Mouse (Mus musculus) neutrophil, adult 5-6 weeks (primary cell): ENCODE measurements around the gene Cacna2d1. TPM values are rescaled to one million over a fixed set of nuclear protein-coding genes. Genes with fewer than 3 reads are reported as not detected.

Source experiments
- ATAC-seq: fragments of 151-379, 151-347 bp; 2 replicates; pipeline ENCODE4 v1.8.0; 2017; ENCODE audit warnings: mild to moderate bottlenecking, moderate TSS enrichment; ENCODE audit not compliant: insufficient number of reproducible peaks, poor library complexity, low FRiP score, severe bottlenecking; ENCODE audit errors: extremely low read depth
- total RNA-seq: library from RNA; stranded (forward); fragments of 200-1000 nt; gene quantifications from 2 replicates; pipeline ENCODE4 v1.2.3, GENCODE M21; 2017

Cacna2d1 gene
- 0.12 TPM in 1 of 2 replicates, not detected in the other for total RNA-seq

- no peak for ATAC-seq
Observed at GRCm38 (mm10) chr5:15934376-15935233, at the start of gene Cacna2d1. TSS of gene Cacna2d1 (plus strand) at chr5:15934691.

- ATAC-seq = no peak
Observed at GRCm38 (mm10) chr5:15895098-15895497, 39.4 kb upstream of the Cacna2d1 start.

- no peak for ATAC-seq
Observed at GRCm38 (mm10) chr5:15896706-15897105, 37.8 kb upstream of the Cacna2d1 start.

GRCm38 (mm10) chr5:15906446-15906845 is 28.0 kb upstream of the Cacna2d1 start:
- no peak for ATAC-seq

GRCm38 (mm10) chr5:15914931-15915330 is 19.6 kb upstream of the Cacna2d1 start:
- no peak for ATAC-seq

- no peak for ATAC-seq
Observed at GRCm38 (mm10) chr5:15928506-15928905, 6.0 kb upstream of the Cacna2d1 start.

GRCm38 (mm10) chr5:15933017-15933416 is 1.5 kb upstream of the Cacna2d1 start:
- ATAC-seq = no peak

- no peak for ATAC-seq
Observed at GRCm38 (mm10) chr5:15933581-15934375, 713 bp upstream of the Cacna2d1 start.

- ATAC-seq = no peak
Observed at GRCm38 (mm10) chr5:15935234-15935728, 790 bp downstream of the Cacna2d1 start.

- no peak for ATAC-seq
Observed at GRCm38 (mm10) chr5:15935831-15936710, 1.6 kb downstream of the Cacna2d1 start.

- ATAC-seq = no peak
Observed at GRCm38 (mm10) chr5:15941191-15941725, 6.8 kb downstream of the Cacna2d1 start.

- no peak for ATAC-seq
Observed at GRCm38 (mm10) chr5:15942051-15942450, 7.6 kb downstream of the Cacna2d1 start.

- ATAC-seq = no peak
Observed at GRCm38 (mm10) chr5:15948290-15949037, 14.0 kb downstream of the Cacna2d1 start.

GRCm38 (mm10) chr5:15959760-15960159 is 25.3 kb downstream of the Cacna2d1 start:
- ATAC-seq = no peak

GRCm38 (mm10) chr5:15961866-15962265 is 27.4 kb downstream of the Cacna2d1 start:
- no peak for ATAC-seq

GRCm38 (mm10) chr5:15966888-15967287 is 32.4 kb downstream of the Cacna2d1 start:
- no peak for ATAC-seq

GRCm38 (mm10) chr5:15971821-15972220 is 37.3 kb downstream of the Cacna2d1 start:
- ATAC-seq = no peak

GRCm38 (mm10) chr5:15972351-15972750 is 37.9 kb downstream of the Cacna2d1 start:
- ATAC-seq = no peak
